Mouse (Mus musculus): ENCODE measurements around the gene Azin2. TPM values are rescaled to one million over a fixed set of nuclear protein-coding genes. Genes with fewer than 3 reads are reported as not detected.

Azin2 gene
- total and polyA plus RNA-seq, 3 experiments, result 0.91 to 2.4 (median 1.7) TPM

GRCm38 (mm10) chr4:128950461-128950860 lies 11.8 kb downstream of the Azin2 start:
- H3K4me3 ChIP-seq (replicated peaks in 1 of 3; ENCODE audit: low read depth in 2 of 3, low read length in 2 of 3, poor library complexity in 1 of 3), result no peak overlapping the region
- H3K27ac ChIP-seq (ENCODE audit: insufficient read depth, low read depth), result no peak overlapping the region
- no peaks in the 10 kb centered on the region for H3K79me2 ChIP-seq (replicated peaks; ENCODE audit: control insufficient read depth, extremely low read depth, insufficient read depth, poor library complexity, severe bottlenecking)
- no peak for DNase-seq (ENCODE audit: extremely low read depth)
- H3K9ac ChIP-seq (ENCODE audit: insufficient read depth, low read depth), result no peak overlapping the region
- peaks cover 0 to 8% of the 10 kb centered on the region in 2 experiments; a peak in 1 of 4 replicates for H3K4me1 ChIP-seq (ENCODE audit: control insufficient read depth in 1 of 2, insufficient read depth in 2 of 2)
- H3K9me3 ChIP-seq (replicated peaks; ENCODE audit: low read length), result no peaks in the 10 kb centered on the region
- in situ Hi-C loops (cut with MboI; ENCODE audit: low pct_ligation_motif_present, low pct_unique_long_range_greater_than_20kb, low sequenced_read_pairs) (no loop called here), dilution Hi-C loops (cut with MboI; ENCODE audit: extremely low pct_ligation_motif_present, extremely low pct_unique_long_range_greater_than_20kb, low sequenced_read_pairs) (no loop called here)
- no peak for TF ChIP-seq ZC3H11A (IDR thresholded peaks at IDR 0.05; ENCODE audit: low read depth, low read length)
- no peak for TF ChIP-seq CHD1 (IDR thresholded peaks at IDR 0.05; ENCODE audit: low read depth, low read length)
- no peak for TF ChIP-seq TBP (conservative IDR thresholded peaks at IDR 0.05; ENCODE audit: low read depth, low read length)
- TF ChIP-seq ZMIZ1 (IDR thresholded peaks at IDR 0.05; ENCODE audit: low read depth, low read length), result no peak
- no peak for TF ChIP-seq UBTF (IDR thresholded peaks at IDR 0.05; ENCODE audit: low read depth, low read length)
- TF ChIP-seq ZKSCAN1 (IDR thresholded peaks at IDR 0.05; ENCODE audit: borderline replicate concordance, low read depth, low read length), result no peak
- no peak for TF ChIP-seq MAX (IDR thresholded peaks at IDR 0.05; ENCODE audit: low read length)
- no peak for TF ChIP-seq ELF1 (IDR thresholded peaks at IDR 0.05; ENCODE audit: low read depth, low read length)
- TF ChIP-seq MXI1 (IDR thresholded peaks at IDR 0.05; ENCODE audit: low read depth, low read length), result no peak
- no peaks in the 10 kb centered on the region for H3K36me3 ChIP-seq (replicated peaks in 1 of 2; ENCODE audit: control insufficient read depth in 1 of 2, insufficient read depth in 1 of 2, low read length in 1 of 2)
- peaks cover 14% of the 10 kb centered on the region for H3K27me3 ChIP-seq (replicated peaks)
- no peak overlapping the region for H3K4me2 ChIP-seq (ENCODE audit: insufficient read depth, low read depth, poor library complexity, severe bottlenecking)

- peak; percentile 30 for DNase-seq (ENCODE audit: extremely low read depth)
- H3K9ac ChIP-seq (ENCODE audit: insufficient read depth, low read depth), result no peak overlapping the region
- no peak overlapping the region for H3K4me3 ChIP-seq (replicated peaks in 1 of 3; ENCODE audit: low read depth in 2 of 3, low read length in 2 of 3, poor library complexity in 1 of 3)
- TF ChIP-seq POLR2AphosphoS2 (IDR thresholded peaks at IDR 0.05; ENCODE audit: low read depth, low read length) (no peak), MXI1 (IDR thresholded peaks at IDR 0.05; ENCODE audit: low read depth, low read length) (no peak), NRF1 (IDR thresholded peaks at IDR 0.05; ENCODE audit: low read depth, low read length) (no peak), ETS1 (conservative IDR thresholded peaks at IDR 0.05; ENCODE audit: low read depth, low read length) (no peak), E2F4 (IDR thresholded peaks at IDR 0.05; ENCODE audit: insufficient replicate concordance, low read depth, low read length) (no peak)
- H3K27ac ChIP-seq (ENCODE audit: insufficient read depth, low read depth), result no peak overlapping the region
- no peak overlapping the region; the same call in 1 of the 2 replicates for H3K4me2 ChIP-seq (ENCODE audit: insufficient read depth, low read depth, poor library complexity, severe bottlenecking)
- H3K27me3 ChIP-seq (replicated peaks), result peaks cover 14% of the 10 kb centered on the region
- in situ Hi-C loops (cut with MboI; ENCODE audit: low pct_ligation_motif_present, low pct_unique_long_range_greater_than_20kb, low sequenced_read_pairs) (loop anchor here (10.0 kb wide), 1 partner anchor 235 kb away; no protein-coding TSS in a partner anchor), dilution Hi-C loops (cut with MboI; ENCODE audit: extremely low pct_ligation_motif_present, extremely low pct_unique_long_range_greater_than_20kb, low sequenced_read_pairs) (no loop called here)
- no peaks in the 10 kb centered on the region for H3K9me3 ChIP-seq (replicated peaks; ENCODE audit: low read length)
- no peaks in the 10 kb centered on the region for H3K36me3 ChIP-seq (replicated peaks in 1 of 2; ENCODE audit: control insufficient read depth in 1 of 2, insufficient read depth in 1 of 2, low read length in 1 of 2)
- H3K79me2 ChIP-seq (replicated peaks; ENCODE audit: control insufficient read depth, extremely low read depth, insufficient read depth, poor library complexity, severe bottlenecking), result no peaks in the 10 kb centered on the region
- peaks cover 0 to 8% of the 10 kb centered on the region in 2 experiments; a peak in 1 of 4 replicates for H3K4me1 ChIP-seq (ENCODE audit: control insufficient read depth in 1 of 2, insufficient read depth in 2 of 2)
Observed at GRCm38 (mm10) chr4:128949470-128950005, 12.7 kb downstream of the Azin2 start.
